Mouse (Mus musculus) c-Kit-positive CD71-positive TER-119-negative erythroid progenitor cells, embryonic 14.5 days (primary cell): ENCODE data around the gene Nrp1.
A peak's percentile ranks its signal among the peaks of the same experiment; 100 is the strongest.

Experiments
- DNase-seq: peaks from one replicate; pipeline ENCODE4 v3.0.0-alpha.2; 2013; ENCODE audit warnings: low read depth

Nrp1 gene

DNA sequence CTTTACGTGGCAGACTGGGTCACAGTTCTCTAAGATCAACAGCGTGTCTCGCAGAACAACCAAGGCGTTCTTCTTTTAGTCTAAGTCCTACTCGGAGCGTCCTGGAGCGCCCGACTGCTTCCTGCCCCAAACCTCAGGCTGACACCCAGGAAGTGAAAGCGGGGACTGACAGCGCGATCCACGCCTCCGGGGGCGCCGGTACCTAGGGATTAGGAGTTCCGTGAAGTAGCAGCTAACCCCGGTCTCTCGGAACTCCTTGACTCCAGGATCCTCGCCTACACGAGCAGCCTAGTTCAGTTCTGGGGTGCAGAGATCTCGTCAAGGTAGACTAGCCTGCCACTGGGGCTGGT lies at the start of gene Nrp1:
Nrp1 (plus strand) TSS at position 199 of the 350 bp plus-strand sequence.
- no peak for DNase-seq

DNA sequence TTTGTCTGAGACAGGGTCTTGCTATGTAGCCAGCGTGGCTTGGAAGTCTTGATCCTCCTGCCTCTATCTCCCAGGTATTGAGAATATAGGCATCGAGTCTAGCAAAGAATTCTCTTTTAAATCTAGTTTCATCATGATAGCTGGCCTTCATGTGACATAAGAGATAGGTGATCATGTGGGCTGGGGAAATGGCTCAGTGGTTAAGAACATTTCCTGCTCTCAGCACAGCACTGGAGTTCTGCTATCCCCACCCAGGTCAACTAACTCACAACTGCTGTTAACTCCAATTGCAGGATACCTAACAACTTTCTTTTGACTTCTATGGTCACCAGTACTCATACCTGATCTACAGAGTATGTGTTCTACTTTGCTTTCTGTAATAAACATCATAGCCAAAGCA lies 37.6 kb upstream of the Nrp1 start:
- DNase-seq, result no peak

DNA sequence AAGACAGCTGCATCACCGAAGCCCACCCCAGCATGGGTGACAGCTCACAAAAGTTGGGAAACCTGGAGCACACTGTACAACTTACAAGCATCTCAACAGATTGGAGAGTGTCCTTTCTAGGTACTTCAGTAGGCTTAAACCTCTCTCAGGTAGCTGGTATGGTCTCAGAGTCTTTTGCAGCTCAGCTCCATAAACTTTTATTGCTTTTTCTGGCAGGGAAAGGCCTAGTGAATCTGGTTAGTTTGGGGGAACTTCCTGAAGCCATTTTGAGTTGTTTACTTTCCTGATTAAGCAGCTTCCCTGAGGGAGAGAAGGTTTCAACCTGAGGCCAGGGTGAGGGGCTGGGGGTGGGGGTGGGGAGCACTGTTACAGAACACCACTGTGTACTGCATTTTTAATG lies 31.1 kb upstream of the Nrp1 start:
- DNase-seq, result no peak

DNA sequence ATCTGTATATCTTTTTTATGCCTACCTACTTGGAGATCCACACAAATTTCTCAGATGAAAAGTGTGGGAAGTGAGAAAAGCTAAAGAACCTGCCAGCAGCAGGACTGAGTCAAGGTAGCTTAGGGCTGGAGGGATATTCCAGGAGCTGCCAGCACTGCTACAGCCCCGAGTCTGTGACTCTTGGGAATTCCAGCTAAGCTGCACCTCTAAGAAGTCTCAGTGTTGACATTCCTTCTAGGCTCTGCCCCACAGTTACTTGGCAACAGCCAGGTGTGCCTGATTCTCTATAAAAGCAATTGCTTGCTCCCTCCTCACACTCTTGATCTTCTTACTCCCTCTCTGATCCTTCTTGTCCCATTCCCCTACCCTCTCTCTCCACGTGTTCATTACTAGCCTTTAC lies 30.5 kb upstream of the Nrp1 start:
- DNase-seq, result no peak

DNA sequence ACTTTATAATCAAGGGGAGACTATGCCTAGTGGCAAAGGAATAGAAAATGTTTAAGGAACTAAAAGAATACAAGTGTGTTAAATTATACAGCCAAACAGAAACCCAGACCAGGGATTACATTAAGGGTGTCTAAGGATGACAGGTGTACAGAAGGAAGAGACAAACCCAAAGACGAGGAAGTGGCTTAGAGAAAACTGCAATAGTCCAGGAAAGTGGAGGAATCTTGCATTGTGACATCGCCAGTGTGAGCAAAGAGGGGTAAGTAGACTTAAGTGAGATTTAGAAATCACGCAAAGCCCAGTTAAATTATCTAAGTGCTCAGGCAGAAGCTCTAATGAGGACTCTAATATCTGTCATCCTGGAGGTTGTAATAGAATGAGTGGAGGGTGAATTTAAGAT lies 28.9 kb upstream of the Nrp1 start:
- no peak for DNase-seq

DNA sequence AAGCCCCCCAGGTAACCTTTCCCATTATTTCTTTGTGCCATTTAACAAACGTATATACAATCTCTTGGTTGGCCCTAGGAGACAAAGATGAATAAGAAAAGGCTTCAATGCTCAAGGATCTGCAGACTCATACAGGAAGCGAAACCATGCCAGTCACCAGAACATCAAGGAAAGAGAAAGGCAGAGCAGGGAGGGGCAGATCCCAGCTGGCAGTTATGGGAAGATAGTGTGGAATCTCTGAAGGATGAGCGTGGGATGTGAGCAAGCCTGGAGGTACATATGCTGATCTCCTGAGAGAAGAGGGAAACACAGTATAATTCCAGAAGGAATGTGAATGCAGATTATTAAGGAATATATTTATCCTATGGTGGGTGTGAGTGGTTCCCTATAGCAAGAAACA lies 22.4 kb upstream of the Nrp1 start:
- no peak for DNase-seq

DNA sequence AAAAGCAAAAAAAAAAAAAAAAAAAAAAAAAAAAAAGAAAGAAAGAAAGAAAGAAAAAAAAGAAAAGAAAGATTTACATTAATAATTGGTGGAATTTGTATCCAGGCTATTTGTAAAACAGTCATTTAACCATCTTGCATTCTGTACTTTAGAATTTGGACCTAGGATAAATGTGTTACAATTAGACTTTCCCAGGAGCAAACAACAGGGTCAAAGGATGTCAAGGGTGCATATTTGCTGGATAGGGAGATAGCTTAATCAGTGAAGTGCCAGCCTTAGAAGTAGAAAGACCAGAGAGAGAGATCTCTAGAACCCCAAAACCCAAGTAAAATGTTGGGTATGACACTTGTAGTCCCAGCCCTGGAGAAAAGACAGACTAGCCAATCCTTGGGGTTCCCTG lies 19.5 kb upstream of the Nrp1 start:
- no peak for DNase-seq

DNA sequence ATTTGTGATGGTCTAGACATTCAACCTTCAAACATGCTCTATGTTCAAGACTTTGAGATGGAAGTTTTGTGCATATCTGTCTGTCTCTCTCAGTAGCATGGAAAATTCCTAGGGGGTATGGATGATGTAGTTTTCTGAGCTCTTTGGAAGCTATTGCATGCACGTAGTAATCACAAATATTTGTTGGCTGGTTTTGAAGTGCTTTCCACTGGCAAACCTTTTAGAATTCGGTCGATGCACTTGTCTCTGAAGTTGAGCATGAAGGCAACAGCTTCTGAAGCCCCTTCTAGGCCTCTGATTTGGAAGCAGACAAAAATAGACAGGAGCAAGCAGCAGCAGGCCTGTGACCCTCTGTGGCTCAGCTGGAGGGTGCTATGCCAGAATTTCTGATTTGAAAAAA lies 18.9 kb upstream of the Nrp1 start:
- no peak for DNase-seq

DNA sequence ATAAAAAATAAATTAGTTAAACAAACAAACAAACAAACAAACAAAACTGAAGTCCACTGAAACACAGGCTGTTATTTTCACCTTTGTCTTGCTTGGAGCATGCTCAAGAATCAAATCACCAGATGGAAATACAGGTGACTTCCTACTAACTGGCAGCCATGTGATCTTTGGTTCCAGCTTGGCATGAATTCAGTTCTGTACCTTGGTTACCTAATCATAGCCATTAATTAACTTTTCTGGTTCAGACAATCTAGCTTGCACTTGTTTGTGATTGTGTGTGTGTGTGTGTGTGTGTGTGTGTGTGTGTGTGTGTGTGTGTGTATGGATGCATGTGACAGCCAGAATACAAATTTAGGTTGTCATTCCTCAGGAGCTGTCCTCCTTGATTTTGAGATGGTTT lies 8.0 kb upstream of the Nrp1 start:
- DNase-seq, result no peak

DNA sequence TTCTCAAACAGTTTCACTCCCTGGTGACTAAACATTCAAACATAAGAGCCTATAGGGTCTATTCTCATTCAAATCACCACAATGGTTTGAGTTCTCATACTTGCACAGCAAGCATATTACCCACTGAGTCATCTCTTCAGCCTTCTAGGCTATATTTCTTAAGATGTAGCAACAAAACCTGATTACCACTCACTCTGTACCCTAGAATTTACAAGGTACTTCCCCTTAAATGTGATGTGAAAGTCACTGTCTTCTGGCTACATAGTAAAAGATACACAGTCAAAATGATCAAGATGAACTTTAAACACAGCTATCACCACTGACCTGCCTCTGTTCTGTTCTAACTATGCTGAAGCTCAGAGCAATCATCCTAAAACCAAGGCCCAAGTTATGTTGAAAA lies 7.2 kb upstream of the Nrp1 start:
- no peak for DNase-seq

DNA sequence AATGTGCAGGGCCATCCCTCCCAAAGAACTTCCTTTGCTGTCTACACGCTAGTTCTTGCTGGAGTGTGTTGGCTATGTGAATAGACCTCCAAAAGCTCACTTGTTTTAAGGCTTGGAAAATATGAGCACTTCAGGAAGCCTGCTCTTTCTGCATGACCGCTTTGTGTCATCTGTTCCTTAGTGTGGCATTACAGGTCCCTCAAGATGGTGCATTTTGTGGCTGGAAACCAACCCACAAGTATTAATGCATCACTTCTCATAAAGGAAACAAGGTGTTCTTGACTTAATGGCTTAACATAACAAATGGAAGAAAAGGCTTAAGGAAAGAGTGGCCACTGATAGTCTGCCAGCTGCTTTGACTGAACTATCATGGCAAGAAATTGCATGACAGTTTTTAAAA lies 5.6 kb upstream of the Nrp1 start:
- no peak for DNase-seq

DNA sequence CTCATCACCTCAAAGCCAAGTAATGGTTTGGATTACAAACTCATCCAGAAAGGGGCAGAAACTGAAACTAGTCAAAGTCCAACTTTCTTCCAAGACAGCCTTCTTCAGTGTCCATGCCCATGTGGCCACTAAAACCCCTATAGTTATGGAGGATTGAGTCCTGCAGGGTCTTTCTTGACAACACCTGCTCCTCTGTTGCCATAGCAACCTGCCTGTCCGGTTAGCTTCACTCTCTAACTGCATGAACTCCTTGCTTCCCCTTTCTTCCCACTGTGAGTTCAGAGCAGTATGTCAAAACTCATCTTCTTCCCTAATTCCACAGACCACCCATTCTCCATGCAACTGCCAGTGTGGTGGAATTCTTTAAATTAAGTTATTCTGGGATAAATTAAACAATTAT lies 4.4 kb upstream of the Nrp1 start:
- no peak for DNase-seq

DNA sequence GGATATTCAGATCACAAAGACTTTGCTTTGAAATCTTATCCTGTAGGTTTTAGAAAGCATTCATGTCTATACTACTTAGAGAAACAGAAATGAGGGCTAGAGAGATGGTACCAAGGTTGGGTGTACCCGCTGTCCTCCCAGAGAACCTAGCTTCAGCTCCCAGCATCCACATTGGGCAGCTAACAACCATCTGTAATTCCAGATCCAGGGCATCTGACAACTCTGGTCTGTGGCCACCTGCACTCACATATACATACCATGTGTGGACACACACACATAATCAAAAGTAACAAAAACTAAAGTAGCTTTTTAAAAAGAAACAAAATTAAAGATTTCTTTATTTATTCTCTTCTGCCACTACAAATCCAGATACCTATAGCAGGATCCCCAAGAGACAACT lies 3.3 kb upstream of the Nrp1 start:
- DNase-seq, result no peak

DNA sequence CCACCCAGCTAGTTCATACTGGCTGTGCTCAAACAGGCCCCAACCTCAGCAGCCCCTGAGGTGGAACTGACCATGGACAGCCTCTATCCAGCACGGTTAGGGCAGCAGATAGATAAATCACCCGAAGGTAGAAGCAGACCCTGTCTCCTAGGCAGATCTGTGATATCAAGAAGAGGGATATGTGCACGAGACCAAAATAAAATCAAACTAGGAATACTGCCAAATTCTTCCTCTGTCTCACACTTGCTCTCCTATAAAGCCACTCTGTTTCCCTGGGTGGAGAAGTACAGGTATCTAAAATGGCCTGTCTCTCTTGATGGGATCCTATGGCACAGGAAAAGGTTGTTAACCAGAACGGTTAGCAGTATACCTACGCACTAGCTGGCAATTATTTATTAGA lies 2.2 kb upstream of the Nrp1 start:
- DNase-seq, result no peak

DNA sequence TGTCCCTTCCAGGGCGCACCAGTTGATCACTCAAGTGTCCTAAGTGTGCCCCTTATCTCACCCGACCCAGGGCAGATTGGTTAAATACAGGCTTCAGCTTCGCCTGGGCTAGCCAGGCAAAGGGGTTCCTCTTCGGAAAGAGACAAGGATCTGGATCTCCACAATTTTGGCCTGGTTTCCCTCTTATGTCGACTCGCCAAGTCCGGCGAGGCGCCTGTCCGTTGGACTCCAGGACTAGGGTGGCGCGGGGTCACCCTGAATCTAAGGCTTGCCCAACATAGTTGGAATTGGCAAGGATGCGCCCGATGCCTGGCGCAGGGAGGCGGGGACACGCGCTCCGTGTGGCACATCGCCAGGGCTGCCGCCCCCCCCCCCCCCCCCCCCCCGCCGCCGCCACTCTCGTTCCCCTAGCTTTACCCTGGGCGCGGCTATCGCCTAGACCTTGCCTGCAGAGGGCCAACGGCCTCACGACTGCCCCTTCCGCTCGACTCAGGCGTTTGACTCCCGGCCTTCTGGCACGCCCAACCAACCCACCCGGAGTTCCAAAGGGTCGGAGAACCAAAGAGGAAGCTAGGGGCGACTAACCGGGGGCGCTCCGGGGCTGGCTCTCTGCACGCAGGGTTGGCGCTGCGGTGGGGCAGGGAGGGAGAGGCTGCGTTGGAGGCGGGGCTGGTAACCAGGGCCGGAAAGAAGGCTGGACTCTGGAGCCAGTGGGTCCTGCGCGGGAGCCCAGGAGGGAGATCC lies 1.4 kb upstream of the Nrp1 start:
- no peak for DNase-seq

DNA sequence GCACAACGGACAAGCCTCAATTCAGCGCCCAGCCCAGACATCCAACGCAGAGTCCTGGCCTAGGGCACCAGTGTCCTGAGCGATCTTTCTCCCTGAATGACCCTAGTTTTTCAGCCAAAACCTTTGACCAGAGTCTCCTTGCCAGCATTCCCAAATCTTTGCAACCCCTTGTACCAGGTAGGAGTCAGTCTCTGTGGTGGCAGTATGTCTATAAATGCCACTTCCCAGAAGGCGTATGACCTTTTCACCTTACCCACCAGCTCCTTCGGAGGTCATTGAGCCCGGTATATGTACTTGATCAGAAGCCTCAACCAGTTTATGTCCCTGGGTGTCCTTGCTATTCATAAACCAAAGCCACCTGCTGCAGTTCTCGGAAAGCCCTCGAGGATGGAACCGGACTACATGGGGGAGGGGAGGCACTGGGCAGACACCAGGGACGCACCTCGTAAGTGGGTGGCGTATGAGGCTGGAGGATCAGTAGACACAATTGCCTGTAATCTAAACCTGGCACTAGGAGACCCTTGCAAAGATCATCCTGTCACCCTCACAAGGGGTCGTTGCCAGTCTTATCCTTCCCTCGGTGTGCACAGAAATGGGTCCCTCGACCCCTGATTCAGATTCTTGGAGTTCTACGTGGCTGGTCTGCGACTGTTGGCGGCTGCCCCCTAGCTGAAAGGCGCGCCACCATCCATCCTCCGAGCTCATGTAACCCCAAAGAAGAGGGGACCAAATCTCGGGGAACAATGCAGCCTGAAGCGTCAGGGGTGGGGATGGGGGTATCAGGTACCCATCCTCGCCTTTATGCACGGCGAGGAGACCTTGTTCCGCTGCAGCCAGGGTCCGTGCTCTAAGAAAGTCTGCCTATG lies 631 bp upstream of the Nrp1 start:
- no peak for DNase-seq

DNA sequence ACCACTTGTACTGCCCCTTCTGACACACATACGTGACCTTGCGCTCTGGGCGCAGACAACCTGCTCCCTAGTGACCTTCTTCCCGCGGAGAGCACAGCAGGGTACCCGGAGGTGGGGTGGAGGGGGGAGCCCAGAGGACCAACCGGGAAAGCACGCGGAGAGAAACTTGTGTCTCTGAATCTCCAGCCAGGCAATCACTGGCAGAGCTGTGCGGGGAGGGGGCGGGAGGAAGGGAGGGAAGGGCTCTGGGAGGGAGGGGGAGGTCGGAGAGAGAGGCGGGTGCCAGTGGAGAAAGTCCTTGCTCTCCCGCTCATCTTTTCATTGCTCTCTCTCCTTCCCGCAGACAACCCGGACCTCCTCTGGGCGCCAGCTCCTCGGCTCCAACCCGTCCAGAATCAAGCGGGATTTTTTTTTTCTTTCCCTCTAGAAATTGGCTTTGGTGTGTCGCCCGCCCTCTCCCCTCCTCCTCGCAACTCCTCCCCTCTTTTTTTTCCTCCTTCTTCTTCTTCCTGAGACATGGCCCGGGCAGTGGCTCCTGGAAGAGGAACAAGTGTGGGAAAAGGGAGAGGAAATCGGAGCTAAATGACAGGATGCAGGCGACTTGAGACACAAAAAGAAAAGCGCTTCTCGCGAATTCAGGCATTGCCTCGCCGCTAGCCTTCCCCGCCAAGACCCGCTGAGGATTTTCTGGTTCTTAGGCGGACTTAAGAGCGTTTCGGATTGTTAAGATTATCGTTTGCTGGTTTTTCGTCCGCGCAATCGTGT lies 534 bp downstream of the Nrp1 start:
- DNase-seq, result no peak

DNA sequence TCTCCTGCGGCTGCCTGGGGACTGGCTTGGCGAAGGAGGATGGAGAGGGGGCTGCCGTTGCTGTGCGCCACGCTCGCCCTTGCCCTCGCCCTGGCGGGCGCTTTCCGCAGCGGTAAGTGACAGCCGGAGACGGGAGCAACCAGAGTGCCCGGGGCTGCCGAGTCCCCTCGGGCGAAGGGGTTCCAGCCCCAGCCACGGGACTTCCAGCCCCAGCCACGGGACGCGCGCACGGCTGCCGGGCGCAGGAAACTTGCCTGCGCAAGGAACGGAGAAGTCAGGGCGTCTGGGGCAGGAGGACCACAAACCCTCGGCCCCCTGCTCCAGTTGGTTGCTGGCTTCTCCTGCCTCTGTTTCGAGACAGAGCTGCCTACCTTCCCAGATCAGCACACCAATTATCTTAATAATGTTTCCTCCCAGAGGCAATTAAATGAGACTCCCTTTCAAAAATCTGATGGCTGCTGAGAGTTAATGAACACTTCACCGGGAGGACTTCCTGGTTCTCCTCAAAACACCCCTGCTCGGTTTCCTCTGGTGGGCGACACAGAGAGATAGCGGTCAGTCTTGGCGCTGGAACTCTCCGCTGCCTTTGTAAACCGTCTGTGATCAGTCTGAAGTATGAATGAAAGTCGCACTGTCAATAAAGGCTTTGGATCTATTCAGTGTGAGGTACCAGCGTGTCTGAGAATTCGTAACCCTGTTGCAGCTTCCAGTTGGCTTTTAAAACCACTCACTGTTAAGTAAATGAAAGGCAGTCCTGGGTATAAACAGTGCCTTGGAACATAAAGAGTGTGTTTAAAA lies 1.3 kb downstream of the Nrp1 start:
- no peak for DNase-seq

DNA sequence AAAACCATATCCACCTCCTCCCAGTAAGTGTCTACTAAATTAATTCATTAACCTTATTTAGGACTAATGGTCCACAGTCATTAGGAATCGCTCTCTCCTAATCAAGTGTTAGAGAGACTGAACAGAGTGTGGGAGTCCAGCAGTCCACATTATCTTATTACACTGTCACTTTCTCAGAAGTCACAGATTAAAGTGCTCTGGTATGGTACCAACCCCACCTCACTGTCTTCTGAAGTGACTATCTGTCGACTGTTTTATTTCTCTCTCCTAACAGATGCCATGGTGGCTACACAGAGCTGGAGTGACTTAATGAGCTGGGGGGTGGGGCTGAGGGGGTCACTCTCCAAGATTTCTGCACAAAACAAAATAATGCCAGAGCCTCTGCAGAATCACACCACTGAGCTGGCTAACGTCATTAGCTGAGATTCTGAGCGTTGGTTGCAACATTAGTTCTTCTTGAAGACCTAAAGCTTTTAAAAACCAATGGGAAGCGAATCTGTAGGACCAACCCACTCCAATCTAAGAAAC lies 3.0 kb downstream of the Nrp1 start:
- DNase-seq, result no peak

DNA sequence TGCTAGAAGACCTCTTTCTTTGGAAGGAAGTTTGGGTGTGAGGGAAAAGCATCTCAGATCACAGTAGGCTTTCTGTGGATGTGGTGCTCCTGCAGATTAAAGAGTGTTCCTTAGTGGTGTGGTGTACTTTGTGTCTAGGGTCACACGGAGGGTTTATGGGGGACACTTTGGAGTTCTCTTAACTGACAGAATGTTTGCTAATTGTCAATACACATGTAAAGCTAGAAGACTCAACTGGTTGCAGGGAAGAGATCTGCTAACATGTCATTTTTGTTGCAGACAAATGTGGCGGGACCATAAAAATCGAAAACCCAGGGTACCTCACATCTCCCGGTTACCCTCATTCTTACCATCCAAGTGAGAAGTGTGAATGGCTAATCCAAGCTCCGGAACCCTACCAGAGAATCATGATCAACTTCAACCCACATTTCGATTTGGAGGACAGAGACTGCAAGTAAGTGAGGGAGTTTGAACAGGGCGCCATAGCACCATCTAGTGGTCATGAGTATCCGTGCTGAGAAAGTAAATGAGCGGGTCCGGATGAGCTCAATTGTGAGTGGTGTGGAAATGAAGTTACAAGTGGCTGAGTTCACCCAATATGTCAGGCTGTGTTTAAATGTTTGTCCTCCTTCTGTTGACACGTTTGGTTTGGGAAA lies 4.7 kb downstream of the Nrp1 start:
- DNase-seq, result peak; percentile 51

DNA sequence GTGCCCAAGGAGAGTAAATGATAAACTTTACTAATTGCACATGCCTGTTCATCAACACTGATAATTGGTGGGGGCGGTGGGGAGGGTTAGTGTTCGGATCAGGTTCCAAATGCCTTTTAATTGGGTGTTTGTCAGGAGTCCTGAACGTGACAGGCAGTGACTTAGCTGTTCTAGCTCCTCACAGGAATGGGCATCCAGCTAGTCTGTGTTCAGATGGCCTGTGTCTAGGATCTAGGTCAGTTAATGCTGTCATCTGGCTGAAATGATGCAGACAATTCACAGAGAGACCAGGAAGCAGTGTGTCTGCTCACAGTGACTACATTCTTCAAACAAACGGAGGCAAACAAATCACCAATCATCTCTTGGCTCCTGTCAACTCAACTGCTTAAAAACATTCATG lies 12.1 kb downstream of the Nrp1 start:
- no peak for DNase-seq
